Mouse (Mus musculus): ENCODE measurements around the gene Ddi2. TPM values are rescaled to one million over a fixed set of nuclear protein-coding genes. Genes with fewer than 3 reads are reported as not detected.

Ddi2 gene
- total RNA-seq, 2 experiments from 2014 or later: 39.4 to 44.1 TPM

DNA sequence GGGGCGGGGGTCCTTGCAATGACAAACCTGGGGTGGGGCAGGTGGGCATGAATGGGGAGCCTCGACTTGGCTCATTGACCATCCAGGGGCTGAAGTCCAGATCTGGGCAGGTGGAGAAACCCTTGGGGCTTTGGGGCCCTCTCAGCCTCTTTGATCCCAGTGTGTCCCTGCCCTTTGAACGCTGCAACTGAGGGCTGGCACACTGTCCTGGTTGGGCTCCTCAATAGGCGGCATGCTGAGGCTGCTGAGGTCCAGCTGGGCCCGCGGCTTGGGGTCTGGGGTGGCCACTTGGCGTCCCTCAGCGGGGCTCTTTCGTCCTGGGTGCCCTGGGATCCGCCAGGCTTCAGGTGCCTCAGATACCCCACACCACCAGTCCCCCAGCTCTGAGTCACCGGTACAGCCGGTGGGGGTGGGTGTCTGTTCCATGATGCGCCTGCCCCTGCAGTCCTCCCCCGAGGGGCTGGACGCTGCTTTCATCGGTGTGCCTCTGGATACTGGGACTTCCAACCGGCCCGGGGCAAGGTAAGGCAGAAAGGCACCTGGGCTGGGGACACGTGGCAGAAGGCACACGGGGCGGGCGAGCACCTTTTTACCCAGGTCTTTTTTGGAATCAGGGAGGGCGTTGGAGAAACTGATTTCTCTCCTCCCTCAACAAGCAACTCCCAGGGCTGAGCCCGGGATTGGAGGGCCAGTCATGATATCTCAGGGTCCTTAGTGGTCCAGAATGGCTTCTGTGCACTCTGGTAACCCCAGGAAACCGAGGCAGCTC lies 23.5 kb upstream of the Ddi2 start, which contains the start of gene Agmat:
Gene Agmat (plus strand): TSS at position 95 of the 769 bp plus-strand sequence.
- DNase-seq (ENCODE audit: low spot score in 2 of 2): no peak
- intact Hi-C loops (cut with DNase I): no loop called here

GRCm38 (mm10) chr4:141742381-141742780 lies 19.2 kb upstream of the Ddi2 start:
- DNase-seq (ENCODE audit: low spot score in 2 of 2): no peak
- intact Hi-C loops (cut with DNase I): no loop called here

DNA sequence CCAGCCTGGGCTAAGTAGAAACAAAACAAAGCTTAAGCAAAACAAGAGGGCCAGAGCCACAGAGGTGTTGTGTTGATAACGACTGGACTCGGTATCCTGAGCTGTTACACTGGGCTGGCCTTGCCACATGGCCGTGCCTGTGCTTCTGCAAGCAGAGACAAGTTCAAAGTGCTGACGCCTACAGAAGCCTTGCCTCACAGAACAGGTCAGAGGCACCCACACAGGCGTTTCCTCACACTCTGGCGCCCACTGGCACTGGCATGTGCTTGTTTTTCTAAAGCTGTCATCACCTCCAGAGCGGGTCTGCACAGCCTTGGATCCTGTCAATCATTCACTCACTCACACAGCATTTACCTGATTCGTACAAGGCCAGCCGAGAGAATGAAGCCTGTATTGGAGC lies 18.6 kb upstream of the Ddi2 start:
- DNase-seq (ENCODE audit: low spot score in 2 of 2): no peak
- intact Hi-C loops (cut with DNase I): no loop called here

GRCm38 (mm10) chr4:141738015-141738414 lies 14.8 kb upstream of the Ddi2 start:
- intact Hi-C loops (cut with DNase I): no loop called here
- DNase-seq (ENCODE audit: low spot score in 2 of 2): no peak

DNA sequence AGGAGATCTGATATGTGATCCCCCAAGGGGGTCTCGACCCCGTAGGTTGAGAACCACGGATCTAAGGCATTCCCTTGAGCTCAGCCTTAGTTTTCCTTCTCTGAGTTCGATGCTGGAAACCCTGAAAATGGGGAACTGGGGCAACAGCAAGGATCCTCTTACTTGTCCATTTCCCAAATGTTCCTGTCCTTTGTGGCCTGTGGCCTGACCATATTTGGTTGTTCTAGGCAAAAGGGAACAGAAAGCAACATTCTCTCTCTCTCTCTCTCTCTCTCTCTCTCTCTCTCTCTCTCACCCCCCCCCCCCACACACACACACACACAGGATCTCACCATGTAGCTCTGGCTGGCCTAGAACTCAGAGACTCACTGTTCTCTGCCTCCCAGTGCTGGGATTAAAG lies 13.6 kb upstream of the Ddi2 start:
- no peak for DNase-seq (ENCODE audit: low spot score in 2 of 2)
- intact Hi-C loops (cut with DNase I): no loop called here

DNA sequence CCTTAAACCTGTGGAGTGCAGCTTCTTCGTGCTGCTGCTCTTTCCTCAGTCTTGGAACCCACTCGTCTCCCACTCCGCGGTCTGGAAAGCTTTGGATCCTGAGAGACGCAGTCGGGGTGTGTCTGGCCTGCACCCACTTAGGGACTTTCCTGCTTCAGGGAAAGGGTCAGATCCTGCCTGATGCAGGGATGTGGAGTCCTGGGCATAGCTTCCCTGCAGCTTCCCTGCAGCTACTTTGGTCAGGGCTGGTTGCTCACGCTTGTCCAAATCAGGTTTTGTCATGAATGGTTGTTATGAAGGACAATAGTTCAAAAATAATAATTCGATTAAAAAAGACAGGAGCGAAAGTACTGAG lies 12.0 kb upstream of the Ddi2 start:
- DNase-seq (ENCODE audit: low spot score in 2 of 2): no peak
- intact Hi-C loops (cut with DNase I): no loop called here

DNA sequence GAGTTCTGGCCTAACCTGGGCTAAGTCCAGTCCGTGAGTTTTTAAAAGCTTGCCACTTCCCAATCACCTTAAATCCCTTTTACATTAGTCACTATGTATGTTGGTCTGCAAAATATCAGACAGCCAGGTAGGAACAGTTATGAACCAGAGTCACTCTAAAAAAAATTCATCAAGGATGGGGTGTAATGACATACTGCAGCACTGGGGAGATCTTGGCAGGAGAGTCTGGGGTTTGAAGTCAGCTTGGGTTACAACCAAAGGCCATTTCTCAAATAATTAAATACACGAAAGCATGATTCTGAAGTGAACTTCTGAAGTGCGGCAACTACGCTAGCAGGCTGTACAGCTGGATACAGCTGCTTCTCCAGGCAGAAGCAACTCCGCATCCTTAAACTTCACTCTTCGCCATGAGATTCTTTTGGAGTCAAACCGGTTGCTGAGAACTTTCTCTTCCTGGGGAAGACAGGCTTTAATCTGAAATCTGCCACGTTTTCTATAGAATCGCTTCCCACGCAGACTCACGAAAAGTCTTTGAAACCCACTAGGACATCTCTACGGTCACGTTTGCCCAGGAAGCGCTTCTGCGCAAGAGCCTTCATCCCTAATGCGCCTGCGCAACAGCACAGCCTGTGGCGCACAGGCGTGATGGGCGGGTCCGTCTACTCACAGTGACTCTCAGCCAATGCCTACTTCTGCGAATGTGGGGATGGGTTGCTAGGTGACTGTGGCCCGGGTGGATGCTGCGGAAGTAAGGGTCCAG lies 11.4 kb upstream of the Ddi2 start:
- DNase-seq (ENCODE audit: low spot score in 2 of 2): peak; percentile 93 to 94
- intact Hi-C loops (cut with DNase I): no loop called here

- DNase-seq (ENCODE audit: low spot score in 2 of 2): no peak
- intact Hi-C loops (cut with DNase I): no loop called here
These were observed 8.5 kb upstream of the Ddi2 start for GRCm38 (mm10) chr4:141731766-141732165.

GRCm38 (mm10) chr4:141730401-141730800 lies 7.2 kb upstream of the Ddi2 start:
- intact Hi-C loops (cut with DNase I): no loop called here

GRCm38 (mm10) chr4:141729266-141729665 lies 6.0 kb upstream of the Ddi2 start:
- no peak for DNase-seq (ENCODE audit: low spot score in 2 of 2)
- intact Hi-C loops (cut with DNase I): no loop called here

More at GRCm38 (mm10) chr4:141730401-141730800, 7.2 kb upstream of the Ddi2 start:
- DNase-seq (ENCODE audit: low spot score in 2 of 2): peak; percentile 40 to 52

GRCm38 (mm10) chr4:141725738-141726137 lies 2.5 kb upstream of the Ddi2 start:
- DNase-seq (ENCODE audit: low spot score in 2 of 2): no peak
- intact Hi-C loops (cut with DNase I): no loop called here

GRCm38 (mm10) chr4:141725277-141725676 lies 2.1 kb upstream of the Ddi2 start:
- intact Hi-C loops (cut with DNase I): no loop called here
- no peak for DNase-seq (ENCODE audit: low spot score in 2 of 2)

GRCm38 (mm10) chr4:141724594-141724993 lies 1.4 kb upstream of the Ddi2 start:
- intact Hi-C loops (cut with DNase I): loop anchor here (5.0 kb wide), 1 partner anchor 68 kb away; the partner anchor contains the start of genes Casp9 and Dnajc16
- DNase-seq (ENCODE audit: low spot score in 2 of 2): no peak

- intact Hi-C loops (cut with DNase I): loop anchor here (5.0 kb wide), 1 partner anchor 69 kb away; the partner anchor contains the start of genes Casp9 and Dnajc16
- DNase-seq (ENCODE audit: low spot score in 2 of 2): peak in 1 of 2 experiments; percentile 20
These were observed 452 bp upstream of the Ddi2 start for GRCm38 (mm10) chr4:141723673-141724068.

DNA sequence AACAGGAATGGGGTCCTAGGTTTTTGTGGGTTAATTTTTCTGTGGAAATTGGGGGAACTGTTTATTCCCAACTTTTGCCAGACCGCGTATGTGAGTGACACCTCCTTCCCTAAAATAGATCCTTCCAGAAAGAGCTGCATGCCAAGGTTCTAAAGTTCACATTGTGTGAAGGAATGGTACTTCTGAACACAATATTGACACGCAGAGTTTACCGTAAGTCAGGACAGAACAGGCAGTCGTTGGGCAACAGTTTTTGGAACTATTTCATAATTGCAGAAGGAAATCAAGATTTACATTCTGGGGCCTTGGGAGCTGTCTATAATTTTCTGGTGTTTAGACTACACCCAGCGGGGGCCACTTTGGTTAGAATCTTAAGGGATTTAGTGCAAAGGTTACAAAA lies 1.3 kb downstream of the Ddi2 start:
- intact Hi-C loops (cut with DNase I): loop anchor here (5.0 kb wide), 1 partner anchor 70 kb away; the partner anchor contains the start of genes Casp9 and Dnajc16
- DNase-seq (ENCODE audit: low spot score in 2 of 2): no peak

DNA sequence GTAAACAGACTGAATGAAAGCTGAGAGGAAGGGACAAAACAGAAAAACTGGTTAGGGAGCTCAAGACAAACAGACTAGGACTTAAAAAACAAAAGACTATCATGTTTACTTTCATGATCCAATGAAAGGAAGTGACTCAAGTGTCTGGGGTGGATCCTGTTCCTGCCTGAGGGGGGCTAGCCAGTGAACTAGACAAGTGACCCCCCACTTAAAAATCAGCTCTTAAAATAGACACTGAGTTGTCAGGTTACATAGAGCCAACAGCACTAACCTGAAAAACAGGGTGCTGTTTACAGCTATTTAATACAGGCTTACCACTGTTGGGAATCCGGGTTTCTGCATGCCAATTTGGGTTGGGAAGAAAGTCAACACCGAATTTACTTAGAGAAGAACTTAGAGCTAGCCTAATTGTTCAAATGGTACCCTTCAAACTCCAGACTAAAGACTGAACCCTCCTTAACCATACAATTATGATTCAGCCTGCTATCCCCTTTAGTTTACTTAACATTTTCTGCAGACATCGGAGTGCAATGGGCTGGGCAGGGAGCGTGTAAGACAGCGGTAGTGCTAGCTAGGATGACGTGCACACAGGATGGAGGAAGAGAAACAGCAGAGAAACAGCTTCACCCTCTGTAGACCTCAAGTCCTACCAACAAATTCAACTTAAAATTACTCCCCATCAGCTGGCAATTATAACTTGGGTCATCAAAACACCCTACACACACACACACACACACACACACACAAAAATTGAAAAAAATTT lies 2.3 kb downstream of the Ddi2 start:
- DNase-seq (ENCODE audit: low spot score in 2 of 2): no peak
- intact Hi-C loops (cut with DNase I): loop anchor here (5.0 kb wide), 1 partner anchor 71 kb away; the partner anchor contains the start of genes Casp9 and Dnajc16

- intact Hi-C loops (cut with DNase I): no loop called here
- no peak for DNase-seq (ENCODE audit: low spot score in 2 of 2)
These were observed 3.9 kb downstream of the Ddi2 start for GRCm38 (mm10) chr4:141719304-141719703.

DNA sequence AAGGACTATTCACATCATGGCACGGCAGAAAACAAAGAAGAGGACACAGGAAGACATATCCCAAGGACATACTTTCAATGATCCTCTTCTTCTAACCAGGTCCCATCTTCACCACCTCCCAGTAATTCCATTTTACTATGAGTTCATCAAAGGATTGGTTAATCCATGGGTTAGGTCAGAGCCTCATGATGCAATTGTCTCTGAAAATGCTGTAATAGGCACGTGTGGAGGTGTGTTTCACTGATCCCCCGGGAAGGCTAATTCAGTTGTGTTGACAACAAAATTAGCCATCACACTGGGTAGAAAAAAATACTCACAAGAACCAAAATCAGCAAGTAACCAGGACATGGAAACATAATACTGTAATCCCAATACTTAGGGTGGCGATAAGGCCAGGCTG lies 5.6 kb downstream of the Ddi2 start:
- intact Hi-C loops (cut with DNase I): no loop called here
- DNase-seq (ENCODE audit: low spot score in 2 of 2): no peak

DNA sequence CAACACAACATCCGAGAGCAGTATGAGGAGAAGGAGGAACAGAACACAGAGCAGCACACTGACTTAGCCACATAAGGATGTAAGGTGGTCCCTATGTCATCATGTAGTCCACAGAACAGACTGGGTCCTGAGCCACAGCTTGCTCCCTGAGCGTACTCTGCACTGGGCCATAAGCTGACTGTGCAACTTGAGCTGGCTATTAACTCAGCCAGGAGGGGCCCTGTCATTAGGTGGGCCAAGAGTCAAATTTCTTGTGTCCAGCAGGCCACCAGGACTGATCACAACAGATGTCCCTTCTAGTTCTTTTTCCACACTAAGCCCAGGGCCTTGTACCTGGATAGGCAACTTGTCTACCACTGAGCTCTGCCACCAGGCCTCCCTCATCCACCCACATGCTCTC lies 8.2 kb downstream of the Ddi2 start:
- intact Hi-C loops (cut with DNase I): no loop called here
- no peak for DNase-seq (ENCODE audit: low spot score in 2 of 2)

- intact Hi-C loops (cut with DNase I): no loop called here
- DNase-seq (ENCODE audit: low spot score in 2 of 2): no peak
These were observed 9.5 kb downstream of the Ddi2 start for GRCm38 (mm10) chr4:141713598-141714142.
